Mouse (Mus musculus) midbrain, embryonic 16.5 days (tissue): ENCODE data around the gene Pdgfc. TPM values are rescaled to one million over a fixed set of nuclear protein-coding genes. Genes with fewer than 3 reads are reported as not detected.

Source experiments
- ATAC-seq: fragments of 200-750 bp; cut with Nextera tagmentation; 2 replicates; pipeline ENCODE4 v1.8.0; 2017; ENCODE audit warnings: moderate TSS enrichment
- H3K27ac ChIP-seq: fragments of 300-500 bp; sonication (generic); 2 replicates; pipeline ENCODE4 v1.5.1; 2014; ENCODE audit warnings: mild to moderate bottlenecking, low read length, mixed read lengths
- H3K27me3 ChIP-seq: fragments of 300-500 bp; sonication (generic); 2 replicates; pipeline ENCODE4 v1.6.1; 2014; ENCODE audit warnings: low read depth, low read length, mixed read lengths; ENCODE audit not compliant: control insufficient read depth, insufficient read depth
- H3K36me3 ChIP-seq: fragments of 300-500 bp; sonication (generic); 2 replicates; pipeline ENCODE4 v1.6.1; 2014; ENCODE audit warnings: mild to moderate bottlenecking, low read length, moderate library complexity, mixed read lengths; ENCODE audit not compliant: control insufficient read depth, insufficient read depth
- H3K4me1 ChIP-seq: fragments of 300-500 bp; sonication (generic); 2 replicates; pipeline ENCODE4 v1.6.1; 2014; ENCODE audit warnings: mild to moderate bottlenecking, low read length, mixed read lengths; ENCODE audit not compliant: control insufficient read depth, insufficient read depth
- H3K4me2 ChIP-seq: fragments of 300-500 bp; sonication (generic); 2 replicates; pipeline ENCODE4 v1.6.1; 2014; ENCODE audit warnings: mild to moderate bottlenecking, low read length, mixed read lengths
- H3K4me3 ChIP-seq: fragments of 300-500 bp; sonication (generic); 2 replicates; pipeline ENCODE4 v1.5.1; 2014; ENCODE audit warnings: low read depth, mild to moderate bottlenecking, low read length, moderate library complexity, mixed read lengths
- H3K9ac ChIP-seq: fragments of 300-500 bp; sonication (generic); 2 replicates; pipeline ENCODE4 v1.6.1; 2014; ENCODE audit warnings: low read depth, low read length, mixed read lengths
- H3K9me3 ChIP-seq: fragments of 300-500 bp; sonication (generic); replicated peaks from 2 replicates; pipeline ENCODE4 v1.6.1; 2014; ENCODE audit warnings: mild to moderate bottlenecking, low read length, mixed read lengths; ENCODE audit not compliant: control insufficient read depth, poor library complexity, severe bottlenecking
- WGBS: fragments of 180-500 bp; shearing (Covaris S2); extraction: QIAGEN DNeasy Blood & Tissue Kit; methylation state at CpG from one replicate; pipeline ENCODE4 v1.1.7; 2014; 5-methylcytosine and 5-hydroxymethylcytosine counted together
- polyA plus RNA-seq: library from polyadenylated mRNA; unstranded; fragments of >200 nt; fragmentation: Nextera tagmentation; extraction: Ambion mirVana; gene quantifications from 2 replicates; pipeline ENCODE4 v1.2.1, GENCODE M21; 2015

Gene Pdgfc
- polyA plus RNA-seq, 1 experiment from 2014 or later: 3.7 TPM

DNA sequence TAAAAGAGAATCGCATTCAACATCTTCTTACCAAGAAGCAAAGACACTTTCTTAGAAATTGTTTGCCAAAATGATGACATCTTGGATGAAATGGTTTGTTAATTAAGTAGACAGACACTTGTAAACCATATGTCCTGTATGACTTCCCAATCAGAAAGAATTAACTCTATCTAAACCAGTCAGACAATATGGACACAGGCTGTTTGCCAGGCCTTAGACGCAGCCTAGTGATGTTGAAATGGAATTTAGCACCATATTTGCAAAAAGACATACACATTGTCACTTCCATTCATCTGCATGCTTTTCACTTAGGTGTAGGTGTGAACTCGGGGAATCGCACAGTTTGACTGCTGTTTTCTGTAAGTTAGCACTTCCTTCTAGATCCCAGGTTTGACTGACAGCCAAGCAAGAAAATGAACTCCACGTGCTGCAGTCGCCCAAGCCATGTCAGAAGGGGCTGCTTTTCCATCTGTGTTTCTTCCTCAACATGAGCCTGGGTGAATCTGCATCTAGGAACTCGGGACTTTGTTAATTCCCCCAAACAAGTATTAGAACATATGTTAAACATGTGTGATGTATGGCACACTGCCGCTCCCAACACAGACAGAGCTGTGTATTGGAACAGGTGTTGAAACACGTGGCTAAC lies 10.5 kb upstream of the Pdgfc start:
- ATAC-seq: no peak
- Histone ChIP-seq H3K27ac (no peak overlapping the region), H3K9ac (no peak overlapping the region), H3K9me3 (no peaks in the 10 kb centered on the region), H3K4me2 (no peak overlapping the region), H3K4me3 (no peak overlapping the region), H3K4me1 (no peaks in the 10 kb centered on the region), H3K27me3 (no peaks in the 10 kb centered on the region), H3K36me3 (no peaks in the 10 kb centered on the region)
- WGBS: 76% methylated on average over 9 of the region's 9 CpGs

DNA sequence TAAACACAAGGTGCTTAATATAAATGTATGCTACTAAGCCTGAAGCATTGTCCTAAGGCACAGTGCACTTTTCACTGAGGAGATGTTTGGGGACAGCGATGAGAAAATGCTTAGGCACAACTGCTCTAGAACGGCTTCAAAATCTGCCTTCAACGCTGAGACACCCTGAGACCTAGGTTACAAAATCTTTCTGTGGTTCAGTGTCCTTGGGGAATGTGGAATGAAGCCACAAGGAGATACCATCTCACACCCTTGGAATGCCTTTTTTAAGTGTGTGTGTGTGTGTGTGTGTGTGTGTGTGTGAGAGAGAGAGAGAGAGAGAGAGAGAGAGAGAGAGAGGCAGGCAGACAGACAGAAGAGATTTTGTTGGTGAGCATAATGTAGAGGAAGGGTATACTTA lies 7.9 kb upstream of the Pdgfc start:
- WGBS: 90% methylated on average over 3 of the region's 3 CpGs
- no peak for ATAC-seq
- Histone ChIP-seq H3K36me3 (no peaks in the 10 kb centered on the region), H3K9ac (no peak overlapping the region), H3K4me2 (no peak overlapping the region), H3K4me1 (no peaks in the 10 kb centered on the region), H3K27ac (no peak overlapping the region), H3K27me3 (no peaks in the 10 kb centered on the region), H3K9me3 (no peaks in the 10 kb centered on the region), H3K4me3 (no peak overlapping the region)

GRCm38 (mm10) chr3:81029321-81029720 lies 6.9 kb upstream of the Pdgfc start:
- H3K4me2 ChIP-seq: no peak overlapping the region
- 73% methylated on average over 4 of the region's 4 CpGs for WGBS
- no peaks in the 10 kb centered on the region for H3K27me3 ChIP-seq
- H3K4me3 ChIP-seq: no peak overlapping the region
- no peak overlapping the region for H3K9ac ChIP-seq
- ATAC-seq: no peak
- H3K27ac ChIP-seq: no peak overlapping the region
- no peaks in the 10 kb centered on the region for H3K4me1 ChIP-seq
- H3K36me3 ChIP-seq: no peaks in the 10 kb centered on the region
- no peaks in the 10 kb centered on the region for H3K9me3 ChIP-seq

GRCm38 (mm10) chr3:81029909-81030308 lies 6.3 kb upstream of the Pdgfc start:
- Histone ChIP-seq H3K4me1 (no peaks in the 10 kb centered on the region), H3K4me3 (no peak overlapping the region), H3K27me3 (no peaks in the 10 kb centered on the region), H3K27ac (no peak overlapping the region), H3K4me2 (no peak overlapping the region), H3K9me3 (no peaks in the 10 kb centered on the region), H3K9ac (no peak overlapping the region), H3K36me3 (no peaks in the 10 kb centered on the region)
- ATAC-seq: no peak
- WGBS: 46% methylated on average over 3 of the region's 3 CpGs

GRCm38 (mm10) chr3:81030311-81030710 lies 5.9 kb upstream of the Pdgfc start:
- H3K27ac ChIP-seq: no peak overlapping the region
- H3K4me3 ChIP-seq: no peak overlapping the region
- H3K9me3 ChIP-seq: no peaks in the 10 kb centered on the region
- H3K27me3 ChIP-seq: no peaks in the 10 kb centered on the region
- no peak for ATAC-seq
- WGBS: 72% methylated on average over 2 of the region's 2 CpGs
- no peaks in the 10 kb centered on the region for H3K36me3 ChIP-seq
- H3K9ac ChIP-seq: no peak overlapping the region
- no peak overlapping the region for H3K4me2 ChIP-seq
- no peaks in the 10 kb centered on the region for H3K4me1 ChIP-seq

DNA sequence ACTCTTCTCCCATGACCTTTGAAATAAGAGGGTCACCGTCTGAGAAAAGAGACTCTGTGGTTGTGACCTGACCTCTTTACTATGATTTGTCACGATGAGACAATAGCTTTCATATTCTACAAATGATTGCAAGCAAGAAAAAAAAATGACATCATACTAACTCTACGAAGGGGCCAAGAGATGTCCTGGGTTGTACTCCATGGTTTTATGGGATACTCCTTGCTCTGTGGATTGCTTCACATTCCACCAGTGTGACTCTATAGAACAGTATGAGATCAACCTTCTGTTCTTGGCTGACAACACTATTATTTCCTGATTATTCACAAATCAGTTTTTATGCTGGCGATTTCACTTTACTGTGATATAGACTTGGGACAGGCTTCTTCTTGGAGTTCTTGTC lies 4.2 kb upstream of the Pdgfc start:
- ATAC-seq: no peak
- no peaks in the 10 kb centered on the region for H3K36me3 ChIP-seq
- peaks cover 6% of the 10 kb centered on the region; the same call in 1 of the 2 replicates for H3K4me1 ChIP-seq
- no peak overlapping the region for H3K27ac ChIP-seq
- no peak overlapping the region for H3K4me3 ChIP-seq
- no peak overlapping the region for H3K9ac ChIP-seq
- H3K27me3 ChIP-seq: no peaks in the 10 kb centered on the region
- WGBS: 65% methylated on average over 4 of the region's 4 CpGs
- no peaks in the 10 kb centered on the region for H3K9me3 ChIP-seq
- H3K4me2 ChIP-seq: no peak overlapping the region

- no peak overlapping the region for H3K4me2 ChIP-seq
- ATAC-seq: no peak
- H3K4me3 ChIP-seq: no peak overlapping the region
- H3K9me3 ChIP-seq: no peaks in the 10 kb centered on the region
- H3K9ac ChIP-seq: no peak overlapping the region
- H3K27ac ChIP-seq: no peak overlapping the region
- 54% methylated on average over 6 of the region's 6 CpGs for WGBS
- no peaks in the 10 kb centered on the region for H3K27me3 ChIP-seq
- peaks cover 10% of the 10 kb centered on the region for H3K4me1 ChIP-seq
- H3K36me3 ChIP-seq: no peaks in the 10 kb centered on the region
These were observed 1.7 kb upstream of the Pdgfc start for GRCm38 (mm10) chr3:81034336-81035102.

- peak overlapping the region; percentile 88 for H3K4me3 ChIP-seq
- peak; percentile 92 for ATAC-seq
- under 1% methylated on average over 55 of the region's 68 CpGs for WGBS
- peaks cover 10% of the 10 kb centered on the region for H3K4me1 ChIP-seq
- H3K27me3 ChIP-seq: no peaks in the 10 kb centered on the region
- H3K36me3 ChIP-seq: no peaks in the 10 kb centered on the region
- peak overlapping the region; percentile 78 for H3K9ac ChIP-seq
- H3K27ac ChIP-seq: peak overlapping the region; percentile 75
- no peaks in the 10 kb centered on the region for H3K9me3 ChIP-seq
- peak overlapping the region; percentile 98 for H3K4me2 ChIP-seq
These were observed 517 bp downstream of the Pdgfc start for GRCm38 (mm10) chr3:81036554-81037311.
